Mouse (Mus musculus) brain, embryonic 14.5 days (tissue): ENCODE data around the gene Ttll1.

Experiments
- CTCF ChIP-seq: fragments of 200-500 bp; IDR thresholded peaks from 2 replicates; pipeline ENCODE4 v1.5.1; 2012; ENCODE audit warnings: inconsistent platforms, mild to moderate bottlenecking, moderate library complexity, borderline replicate concordance; ENCODE audit not compliant: insufficient read depth, insufficient read length; ENCODE audit errors: extremely low read depth
- POLR2A ChIP-seq: fragments of 200-500 bp; IDR thresholded peaks from 2 replicates; pipeline ENCODE4 v1.6.1; 2012; ENCODE audit warnings: mild to moderate bottlenecking, inconsistent platforms, borderline replicate concordance; ENCODE audit not compliant: poor library complexity, insufficient read depth, insufficient read length, severe bottlenecking; ENCODE audit errors: extremely low read depth

GRCm38 (mm10) chr15:83452219-83452760, 58.4 kb downstream of the Ttll1 start:
- TF ChIP-seq POLR2A (no peak), CTCF (no peak)
